Mouse (Mus musculus) heart, embryonic 10.5 days (tissue): ENCODE data around the gene Ift80. TPM values are rescaled to one million over a fixed set of nuclear protein-coding genes. Genes with fewer than 3 reads are reported as not detected.
A peak's percentile ranks its signal among the peaks of the same experiment; 100 is the strongest.
"Not testable (repeated sequence)": the region's sequence is repeated elsewhere in the genome, so short reads cannot be mapped to it uniquely, and the experiment has no call there.

Experiments used
- DNase-seq: peaks from one replicate; pipeline ENCODE4 v3.0.0-alpha.2; 2017; ENCODE audit warnings: low spot score
- H3K27ac ChIP-seq: fragments of 300-500 bp; sonication (generic); 2 replicates; pipeline ENCODE4 v1.5.1; 2016; ENCODE audit warnings: mild to moderate bottlenecking
- H3K27me3 ChIP-seq: fragments of 300-500 bp; sonication (generic); 2 replicates; pipeline ENCODE4 v1.6.1; 2016; ENCODE audit warnings: mild to moderate bottlenecking; ENCODE audit not compliant: poor library complexity, insufficient read depth, severe bottlenecking
- H3K36me3 ChIP-seq: fragments of 300-500 bp; sonication (generic); 2 replicates; pipeline ENCODE4 v1.6.1; 2016; ENCODE audit warnings: mild to moderate bottlenecking, moderate library complexity
- H3K4me1 ChIP-seq: fragments of 300-500 bp; sonication (generic); 2 replicates; pipeline ENCODE4 v1.6.1; 2016; ENCODE audit warnings: mild to moderate bottlenecking
- H3K4me3 ChIP-seq: fragments of 300-500 bp; sonication (generic); 2 replicates; pipeline ENCODE4 v1.5.1; 2016; ENCODE audit warnings: mild to moderate bottlenecking, moderate library complexity
- H3K9me3 ChIP-seq: fragments of 300-500 bp; sonication (generic); 2 replicates; pipeline ENCODE4 v1.6.1; 2016; ENCODE audit warnings: mild to moderate bottlenecking, moderate library complexity
- WGBS: fragments of 180-500 bp; shearing (Covaris S2); methylation state at CpG from one replicate; pipeline ENCODE4 v1.1.7; 2016; 5-methylcytosine and 5-hydroxymethylcytosine counted together
- polyA plus RNA-seq: library from polyadenylated mRNA; unstranded; fragments of >200 nt; fragmentation: Nextera tagmentation; extraction: Ambion mirVana; gene quantifications from 2 replicates; pipeline ENCODE4 v1.2.1, GENCODE M21; 2016

The Ift80 gene
- polyA plus RNA-seq, 1 experiment from 2014 or later = 9.6 TPM

DNA sequence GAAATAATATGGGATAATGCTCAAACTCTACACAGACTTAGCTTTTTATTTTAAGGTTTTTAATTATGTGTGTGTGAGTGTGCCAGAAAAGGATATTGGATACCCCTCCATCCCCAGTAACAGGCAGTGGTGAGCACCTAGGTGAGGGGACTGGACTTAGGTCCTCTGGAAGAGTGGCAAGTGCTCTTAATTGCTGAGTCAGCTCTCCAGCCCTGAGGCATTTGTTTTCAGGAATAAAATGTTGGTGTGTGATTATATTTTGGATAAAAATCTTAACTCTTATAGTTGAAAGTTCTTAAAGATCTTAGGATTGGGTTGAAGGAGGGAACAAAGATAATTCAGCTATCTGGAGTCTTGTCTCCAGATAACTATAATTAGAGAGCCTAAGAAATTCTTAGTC, 16.4 kb upstream of the Ift80 start:
- no peaks in the 10 kb centered on the region for H3K9me3 ChIP-seq
- no peak overlapping the region for H3K27ac ChIP-seq
- H3K4me3 ChIP-seq = no peak overlapping the region
- no peaks in the 10 kb centered on the region for H3K4me1 ChIP-seq
- H3K36me3 ChIP-seq = peaks cover 97% of the 10 kb centered on the region
- no peak for DNase-seq
- no peaks in the 10 kb centered on the region for H3K27me3 ChIP-seq

GRCm38 (mm10) chr3:69020285-69020684, 15.9 kb upstream of the Ift80 start:
- Histone ChIP-seq H3K9me3 (no peaks in the 10 kb centered on the region), H3K27ac (no peak overlapping the region), H3K27me3 (no peaks in the 10 kb centered on the region), H3K36me3 (peaks cover 95% of the 10 kb centered on the region), H3K4me3 (no peak overlapping the region), H3K4me1 (no peaks in the 10 kb centered on the region)
- WGBS = 95% methylated on average over 2 of the region's 2 CpGs
- no peak for DNase-seq

DNA sequence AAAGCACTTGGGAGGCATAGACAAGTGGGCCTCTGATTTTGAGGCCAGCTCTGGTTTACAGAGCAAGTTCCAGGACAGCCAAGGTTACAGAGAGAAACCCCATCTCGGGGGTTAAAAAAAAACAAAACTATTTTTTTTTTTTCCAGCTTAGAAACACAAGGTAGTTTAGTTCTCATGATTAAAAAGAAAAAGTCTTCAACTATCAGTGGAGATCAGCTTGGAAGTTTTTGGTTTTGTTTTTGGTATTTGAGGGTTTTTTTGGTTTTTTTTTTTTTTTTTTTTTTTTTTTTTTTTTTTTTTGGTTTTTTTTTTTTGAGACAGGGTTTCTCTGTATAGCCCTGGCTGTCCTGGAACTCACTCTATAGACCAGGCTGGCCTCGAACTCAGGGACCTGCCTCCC, 14.3 kb upstream of the Ift80 start:
- not testable (repeated sequence) for H3K27me3 ChIP-seq, H3K4me1 ChIP-seq, H3K4me3 ChIP-seq, DNase-seq, H3K9me3 ChIP-seq, H3K27ac ChIP-seq
- H3K36me3 ChIP-seq = peaks cover 88% of the 10 kb centered on the region
- 90% methylated on average over 2 of the region's 2 CpGs for WGBS

DNA sequence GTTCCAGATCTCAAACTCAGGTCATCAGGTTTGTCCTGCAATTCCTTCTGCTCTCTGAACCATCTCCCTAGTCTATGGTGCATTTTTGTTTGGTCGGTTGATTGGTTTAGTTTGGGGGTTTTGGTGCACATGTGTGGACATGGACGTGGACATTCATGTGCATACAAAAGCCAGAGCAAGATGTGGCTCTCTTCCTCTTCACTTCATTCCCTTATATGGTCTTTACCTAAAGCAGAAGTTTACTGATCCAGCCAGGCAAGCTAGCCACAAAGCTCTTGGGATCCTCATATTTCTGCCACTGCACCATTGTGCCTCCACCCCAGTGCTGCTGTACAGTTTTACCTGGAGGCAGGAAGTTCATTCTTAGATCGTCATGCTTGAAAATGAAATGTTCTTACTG, 12.8 kb upstream of the Ift80 start:
- WGBS = 91% methylated on average over 3 of the region's 3 CpGs
- Histone ChIP-seq H3K36me3 (peaks cover 86% of the 10 kb centered on the region), H3K9me3 (no peaks in the 10 kb centered on the region), H3K4me3 (no peak overlapping the region), H3K27me3 (no peaks in the 10 kb centered on the region), H3K4me1 (no peaks in the 10 kb centered on the region), H3K27ac (no peak overlapping the region)
- no peak for DNase-seq

GRCm38 (mm10) chr3:69008873-69009272, 4.5 kb upstream of the Ift80 start:
- Histone ChIP-seq H3K4me1 (peaks cover 6% of the 10 kb centered on the region; the same call in 1 of the 2 replicates), H3K27ac (no peak overlapping the region), H3K36me3 (peaks cover 26% of the 10 kb centered on the region), H3K4me3 (no peak overlapping the region), H3K9me3 (no peaks in the 10 kb centered on the region), H3K27me3 (no peaks in the 10 kb centered on the region)
- 57% methylated on average over 2 of the region's 2 CpGs for WGBS
- no peak for DNase-seq

DNA sequence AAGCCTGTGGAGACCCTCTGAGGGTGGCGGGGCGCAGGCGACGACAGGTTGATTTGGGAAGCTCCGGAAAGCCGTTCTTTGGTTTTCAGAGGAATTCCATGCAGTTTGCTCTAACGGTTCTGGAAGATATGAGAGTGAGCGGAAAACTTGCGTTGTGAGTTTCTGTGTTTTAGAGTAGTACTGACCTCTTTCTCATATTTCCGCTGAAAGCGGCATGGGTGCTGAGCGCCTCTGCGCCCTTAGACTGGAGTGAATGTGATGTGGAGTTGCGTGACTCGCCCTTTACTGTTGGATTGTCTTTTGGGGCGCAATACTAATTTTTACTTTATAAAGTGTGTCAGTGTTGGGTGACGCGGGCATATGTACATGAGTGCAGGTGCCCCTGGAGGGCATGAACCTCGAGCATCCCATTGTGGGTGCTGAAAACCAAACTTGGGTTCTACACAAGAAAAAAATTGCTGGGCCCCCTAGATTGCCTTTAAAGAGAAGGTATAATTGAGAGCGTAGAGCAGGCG, 1.9 kb upstream of the Ift80 start:
- no peaks in the 10 kb centered on the region for H3K27me3 ChIP-seq
- peaks cover 12% of the 10 kb centered on the region; the same call in 1 of the 2 replicates for H3K36me3 ChIP-seq
- no peak for DNase-seq
- H3K4me3 ChIP-seq = peak overlapping the region; percentile 89
- peaks cover 6% of the 10 kb centered on the region; the same call in 1 of the 2 replicates for H3K4me1 ChIP-seq
- no peaks in the 10 kb centered on the region for H3K9me3 ChIP-seq
- WGBS = 6% methylated on average over 21 of the region's 21 CpGs
- peak overlapping the region; percentile 95 for H3K27ac ChIP-seq

- under 1% methylated on average over 71 of the region's 72 CpGs for WGBS
- Histone ChIP-seq H3K9me3 (no peaks in the 10 kb centered on the region), H3K27ac (peak overlapping the region; percentile 95), H3K27me3 (no peaks in the 10 kb centered on the region), H3K4me3 (peak overlapping the region; percentile 89), H3K36me3 (peaks cover 12% of the 10 kb centered on the region; the same call in 1 of the 2 replicates), H3K4me1 (peaks cover 6% of the 10 kb centered on the region; the same call in 1 of the 2 replicates)
- DNase-seq = peak; percentile 92
Measured at GRCm38 (mm10) chr3:69005338-69006245, 1.2 kb upstream of the Ift80 start.

DNA sequence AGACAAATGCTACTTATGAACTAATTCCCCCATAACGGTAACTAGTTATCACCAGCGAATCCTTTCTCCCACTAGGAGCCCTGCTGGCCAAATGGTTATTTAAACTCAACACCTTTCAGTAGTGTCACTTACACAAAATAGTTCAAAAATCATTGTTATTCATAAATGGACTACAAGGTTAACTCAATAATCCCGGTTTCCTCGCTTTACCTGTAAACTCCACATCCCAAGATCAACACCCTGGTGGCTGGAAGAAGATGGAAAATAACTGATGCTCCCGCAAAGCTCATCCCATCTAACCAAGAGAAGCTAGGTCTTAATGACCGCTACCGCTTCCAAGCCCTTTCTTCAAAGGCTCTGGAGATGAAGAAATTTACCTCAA, 324 bp downstream of the Ift80 start:
- 3% methylated on average over 7 of the region's 7 CpGs for WGBS
- Histone ChIP-seq H3K27me3 (no peaks in the 10 kb centered on the region), H3K4me3 (peak overlapping the region; percentile 89), H3K36me3 (peaks cover 3% of the 10 kb centered on the region; the same call in 1 of the 2 replicates), H3K27ac (peak overlapping the region; percentile 95), H3K4me1 (peaks cover 6% of the 10 kb centered on the region; the same call in 1 of the 2 replicates), H3K9me3 (no peaks in the 10 kb centered on the region)
- DNase-seq = no peak

GRCm38 (mm10) chr3:69002781-69003180, 1.6 kb downstream of the Ift80 start:
- DNase-seq = no peak
- no peak overlapping the region for H3K4me3 ChIP-seq
- peaks cover 6% of the 10 kb centered on the region; the same call in 1 of the 2 replicates for H3K4me1 ChIP-seq
- no peaks in the 10 kb centered on the region for H3K9me3 ChIP-seq
- peaks cover 3% of the 10 kb centered on the region; the same call in 1 of the 2 replicates for H3K36me3 ChIP-seq
- H3K27ac ChIP-seq = no peak overlapping the region
- WGBS = 83% methylated on average over 4 of the region's 4 CpGs
- no peaks in the 10 kb centered on the region for H3K27me3 ChIP-seq

DNA sequence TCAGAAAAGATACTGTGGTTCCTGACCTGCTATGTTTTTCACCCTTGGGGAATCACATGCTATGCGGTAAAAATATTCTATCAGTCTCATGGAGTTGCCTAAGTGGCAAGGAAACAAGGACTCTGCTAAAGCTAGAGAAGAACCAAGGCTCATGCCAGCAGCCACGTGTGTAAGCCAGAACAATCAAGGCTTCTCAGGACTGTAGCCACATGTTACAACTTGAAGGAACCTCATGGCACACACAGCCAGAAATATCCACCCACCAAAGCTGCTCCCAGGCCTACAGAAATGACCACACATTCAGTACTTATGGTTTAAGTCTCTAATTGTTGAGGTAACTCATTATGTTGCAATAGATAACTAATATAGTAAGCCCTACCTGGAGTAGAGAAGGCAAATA, 17.8 kb downstream of the Ift80 start:
- Histone ChIP-seq H3K27me3 (no peaks in the 10 kb centered on the region), H3K4me3 (no peak overlapping the region), H3K9me3 (no peaks in the 10 kb centered on the region), H3K27ac (no peak overlapping the region), H3K4me1 (no peaks in the 10 kb centered on the region), H3K36me3 (peaks cover 6% of the 10 kb centered on the region)
- 87% methylated on average over 2 of the region's 2 CpGs for WGBS
- DNase-seq = no peak

DNA sequence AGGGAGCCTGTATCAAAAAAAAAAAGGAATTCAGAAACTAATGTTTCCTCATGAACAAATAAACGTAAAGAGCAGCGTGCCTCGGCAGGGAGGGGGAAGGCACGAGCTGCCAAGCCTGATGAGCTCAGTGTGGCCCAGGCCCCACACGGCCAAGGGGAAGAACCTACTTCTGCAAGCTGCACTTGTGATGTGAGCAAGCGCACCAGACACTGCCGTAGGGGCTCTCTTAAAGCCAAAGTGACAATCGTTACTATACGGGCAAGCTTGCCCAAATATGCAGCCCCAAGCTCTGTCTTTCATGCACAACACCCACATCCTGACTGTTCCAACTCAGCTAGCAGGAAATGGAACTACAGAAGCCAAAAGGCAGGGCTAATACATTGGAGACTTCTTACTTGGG, 23.5 kb downstream of the Ift80 start:
- H3K4me3 ChIP-seq = no peak overlapping the region
- no peaks in the 10 kb centered on the region for H3K9me3 ChIP-seq
- no peak overlapping the region for H3K27ac ChIP-seq
- H3K4me1 ChIP-seq = peaks cover 13% of the 10 kb centered on the region
- 81% methylated on average over 9 of the region's 9 CpGs for WGBS
- DNase-seq = no peak
- no peaks in the 10 kb centered on the region for H3K27me3 ChIP-seq
- 0 out of 2 replicates have a peak, but pooled peaks cover 2% of the 10 kb centered on the region for H3K36me3 ChIP-seq

DNA sequence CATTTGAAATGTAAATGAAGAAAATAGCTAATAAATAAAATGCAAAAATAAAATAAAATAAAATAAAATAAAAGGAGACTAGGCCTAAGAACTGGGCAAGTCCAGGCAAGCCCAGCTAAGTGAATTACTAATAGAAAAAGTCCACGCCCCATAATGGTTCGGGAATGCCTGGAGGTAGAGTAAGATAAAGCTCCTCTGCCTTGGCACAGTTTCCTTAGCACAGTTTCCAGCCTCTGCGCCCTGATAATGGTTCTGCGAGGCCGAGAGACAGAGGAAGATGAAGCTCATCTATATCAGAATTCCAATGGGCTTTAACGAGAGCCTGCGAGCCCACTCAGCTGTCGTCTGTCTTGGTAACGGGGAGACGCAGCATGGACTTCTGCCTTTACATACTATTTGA, 25.2 kb downstream of the Ift80 start:
- Histone ChIP-seq H3K4me1 (peaks cover 21% of the 10 kb centered on the region), H3K36me3 (0 out of 2 replicates have a peak, but pooled peaks cover 2% of the 10 kb centered on the region), H3K27me3 (no peaks in the 10 kb centered on the region), H3K27ac (no peak overlapping the region), H3K9me3 (no peaks in the 10 kb centered on the region), H3K4me3 (no peak overlapping the region)
- DNase-seq = no peak
- 77% methylated on average over 10 of the region's 10 CpGs for WGBS

DNA sequence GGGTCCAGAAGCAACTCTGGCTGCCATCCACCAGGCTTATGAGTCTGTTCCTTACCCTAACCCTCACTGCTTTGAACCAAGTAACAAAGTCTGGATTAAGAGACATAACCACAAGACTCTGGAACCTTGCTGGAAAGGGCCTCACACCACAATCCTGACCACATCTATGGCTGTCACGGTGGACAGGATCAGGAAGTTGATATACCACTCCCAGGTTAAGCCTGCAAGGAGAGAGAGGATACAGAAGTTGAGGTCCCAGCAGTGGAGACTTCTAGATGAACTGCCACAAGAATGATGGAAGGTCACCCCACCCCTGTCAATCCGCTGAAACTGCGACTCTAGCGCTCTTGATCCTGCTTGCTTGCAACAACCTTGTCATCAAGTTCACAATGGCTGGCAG, 26.7 kb downstream of the Ift80 start:
- H3K4me3 ChIP-seq = no peak overlapping the region
- no peaks in the 10 kb centered on the region for H3K27me3 ChIP-seq
- 0 out of 2 replicates have a peak, but pooled peaks cover 2% of the 10 kb centered on the region for H3K36me3 ChIP-seq
- H3K4me1 ChIP-seq = peaks cover 21% of the 10 kb centered on the region
- no peak overlapping the region for H3K27ac ChIP-seq
- no peaks in the 10 kb centered on the region for H3K9me3 ChIP-seq
- no peak for DNase-seq
- 48% methylated on average over 4 of the region's 4 CpGs for WGBS
